Mouse (Mus musculus) hindbrain, embryonic 14.5 days (tissue): ENCODE measurements around the gene Gxylt2. TPM values are rescaled to one million over a fixed set of nuclear protein-coding genes. Genes with fewer than 3 reads are reported as not detected.

Experiments used
- ATAC-seq: fragments of 200-750 bp; cut with Nextera tagmentation; 2 replicates; pipeline ENCODE4 v1.8.0; 2017; ENCODE audit warnings: moderate number of reproducible peaks, mild to moderate bottlenecking, moderate TSS enrichment, moderate library complexity; ENCODE audit not compliant: low FRiP score
- DNase-seq: peaks from one replicate; pipeline ENCODE4 v3.0.0-alpha.2; 2015; ENCODE audit warnings: low spot score
- H3K27ac ChIP-seq: fragments of 300-500 bp; sonication (generic); 2 replicates; pipeline ENCODE4 v1.5.1; 2014; ENCODE audit warnings: mild to moderate bottlenecking, moderate library complexity
- H3K27me3 ChIP-seq: fragments of 300-500 bp; sonication (generic); 2 replicates; pipeline ENCODE4 v1.6.1; 2014; ENCODE audit warnings: mild to moderate bottlenecking, low read length, mixed read lengths; ENCODE audit not compliant: control insufficient read depth, insufficient read depth
- H3K36me3 ChIP-seq: fragments of 300-500 bp; sonication (generic); replicated peaks from 2 replicates; pipeline ENCODE4 v1.6.1; 2014; ENCODE audit not compliant: control insufficient read depth, insufficient read depth
- H3K4me1 ChIP-seq: fragments of 300-500 bp; sonication (generic); replicated peaks from 2 replicates; pipeline ENCODE4 v1.6.1; 2014; ENCODE audit warnings: antibody characterized with exemption, low read length, mixed read lengths; ENCODE audit not compliant: control insufficient read depth, insufficient read depth
- H3K4me2 ChIP-seq: fragments of 300-500 bp; sonication (generic); replicated peaks from 2 replicates; pipeline ENCODE4 v1.6.1; 2014; ENCODE audit warnings: mild to moderate bottlenecking, moderate library complexity
- H3K4me3 ChIP-seq: fragments of 300-500 bp; sonication (generic); replicated peaks from 2 replicates; pipeline ENCODE4 v1.5.1; 2014; ENCODE audit warnings: mild to moderate bottlenecking, low read length
- H3K9ac ChIP-seq: fragments of 300-500 bp; sonication (generic); 2 replicates; pipeline ENCODE4 v1.6.1; 2014
- H3K9me3 ChIP-seq: fragments of 300-500 bp; sonication (generic); 2 replicates; pipeline ENCODE4 v1.6.1; 2016; ENCODE audit warnings: low read length; ENCODE audit not compliant: control insufficient read depth
- WGBS: fragments of 180-500 bp; shearing (Covaris S2); extraction: QIAGEN DNeasy Blood & Tissue Kit; methylation state at CpG from one replicate; pipeline ENCODE4 v1.1.7; 2014; 5-methylcytosine and 5-hydroxymethylcytosine counted together
- polyA plus RNA-seq: library from polyadenylated mRNA; unstranded; fragments of >200 nt; fragmentation: Nextera tagmentation; extraction: Ambion mirVana; gene quantifications from 2 replicates; pipeline ENCODE4 v1.2.1, GENCODE M21; 2014

Gene Gxylt2
- polyA plus RNA-seq, 1 experiment from 2014 or later, result 2.3 TPM

DNA sequence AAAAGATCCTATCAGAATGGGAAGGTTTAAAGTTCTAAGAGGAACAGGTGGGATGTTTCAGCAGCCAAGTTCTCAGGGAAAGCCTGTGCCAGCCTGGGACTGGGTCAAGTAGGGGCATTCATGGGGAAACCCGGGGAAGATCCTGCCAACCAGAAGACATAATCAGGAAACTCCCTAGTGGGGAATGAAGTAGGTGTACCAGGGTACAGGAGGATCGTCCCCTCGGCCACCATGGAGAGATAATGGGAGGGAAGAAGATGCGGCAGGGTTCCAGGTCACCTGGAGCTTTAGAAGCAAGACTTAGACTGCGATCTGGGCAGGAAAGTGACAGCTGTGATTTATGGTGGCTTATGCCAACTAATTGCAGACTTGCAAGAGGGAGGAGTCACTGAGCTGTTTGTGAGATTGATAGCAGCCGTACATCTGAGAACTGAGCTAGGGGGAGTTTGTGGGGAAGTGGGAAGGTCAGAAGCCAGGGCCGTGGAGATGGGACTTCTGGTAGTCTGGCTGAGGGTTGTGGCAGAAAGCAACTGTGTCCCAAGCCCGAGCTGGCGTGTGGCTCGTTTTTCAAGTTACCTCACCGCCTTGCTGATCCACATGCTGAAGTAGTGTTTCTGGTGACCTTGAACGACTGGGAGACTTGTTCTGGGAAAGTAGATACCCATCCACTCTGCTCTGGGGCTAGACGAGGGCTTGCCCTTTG is 98.0 kb downstream of the Gxylt2 start:
- Histone ChIP-seq H3K27me3 (no peaks in the 10 kb centered on the region), H3K4me2 (no peak overlapping the region), H3K9me3 (no peaks in the 10 kb centered on the region), H3K36me3 (no peaks in the 10 kb centered on the region), H3K4me1 (no peaks in the 10 kb centered on the region), H3K27ac (no peak overlapping the region), H3K4me3 (no peak overlapping the region), H3K9ac (no peak overlapping the region)
- no peak for ATAC-seq
- DNase-seq, result no peak
- WGBS, result 75% methylated on average over 13 of the region's 13 CpGs

- Histone ChIP-seq H3K27ac (no peak overlapping the region), H3K36me3 (no peaks in the 10 kb centered on the region), H3K27me3 (no peaks in the 10 kb centered on the region), H3K4me2 (no peak overlapping the region), H3K9me3 (no peaks in the 10 kb centered on the region), H3K9ac (no peak overlapping the region), H3K4me3 (no peak overlapping the region), H3K4me1 (no peaks in the 10 kb centered on the region)
- no peak for ATAC-seq
- DNase-seq, result no peak
- WGBS, result 89% methylated on average over 3 of the region's 3 CpGs
Measured at GRCm38 (mm10) chr6:100803250-100803649, 98.7 kb downstream of the Gxylt2 start.

DNA sequence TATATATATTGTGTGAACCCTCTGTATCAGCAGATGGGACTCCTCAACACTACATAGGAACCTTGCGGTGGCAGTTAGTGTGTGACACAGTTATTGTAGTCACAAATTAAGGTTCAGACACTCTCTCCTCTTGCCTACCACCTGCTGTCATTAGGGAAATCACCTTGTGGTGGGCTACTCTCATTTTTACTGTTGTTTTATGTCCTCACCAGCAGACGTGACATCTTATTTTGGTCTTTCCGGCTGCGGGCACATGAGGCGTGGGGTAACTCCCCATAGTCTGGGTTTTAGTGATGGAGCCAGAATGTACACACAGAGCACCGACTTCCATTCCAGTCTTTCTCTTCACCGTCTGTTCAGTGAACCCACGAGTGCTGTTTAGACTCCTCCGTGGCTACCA is 102.7 kb downstream of the Gxylt2 start:
- Histone ChIP-seq H3K4me1 (no peaks in the 10 kb centered on the region), H3K9me3 (no peaks in the 10 kb centered on the region), H3K4me3 (no peak overlapping the region), H3K9ac (no peak overlapping the region), H3K27me3 (no peaks in the 10 kb centered on the region), H3K27ac (no peak overlapping the region), H3K36me3 (no peaks in the 10 kb centered on the region), H3K4me2 (no peak overlapping the region)
- ATAC-seq (no peak), DNase-seq (no peak)
- WGBS, result 93% methylated on average over 9 of the region's 9 CpGs

- WGBS, result 64% methylated on average over 1 of the region's 1 CpGs
- H3K27ac ChIP-seq, result no peak overlapping the region
- H3K4me2 ChIP-seq, result no peak overlapping the region
- ATAC-seq (no peak), DNase-seq (no peak)
- no peak overlapping the region for H3K4me3 ChIP-seq
- H3K4me1 ChIP-seq, result no peaks in the 10 kb centered on the region
- no peak overlapping the region for H3K9ac ChIP-seq
- no peaks in the 10 kb centered on the region for H3K27me3 ChIP-seq
- no peaks in the 10 kb centered on the region for H3K36me3 ChIP-seq
- H3K9me3 ChIP-seq, result no peaks in the 10 kb centered on the region
Measured at GRCm38 (mm10) chr6:100807746-100808145, 103.2 kb downstream of the Gxylt2 start.

DNA sequence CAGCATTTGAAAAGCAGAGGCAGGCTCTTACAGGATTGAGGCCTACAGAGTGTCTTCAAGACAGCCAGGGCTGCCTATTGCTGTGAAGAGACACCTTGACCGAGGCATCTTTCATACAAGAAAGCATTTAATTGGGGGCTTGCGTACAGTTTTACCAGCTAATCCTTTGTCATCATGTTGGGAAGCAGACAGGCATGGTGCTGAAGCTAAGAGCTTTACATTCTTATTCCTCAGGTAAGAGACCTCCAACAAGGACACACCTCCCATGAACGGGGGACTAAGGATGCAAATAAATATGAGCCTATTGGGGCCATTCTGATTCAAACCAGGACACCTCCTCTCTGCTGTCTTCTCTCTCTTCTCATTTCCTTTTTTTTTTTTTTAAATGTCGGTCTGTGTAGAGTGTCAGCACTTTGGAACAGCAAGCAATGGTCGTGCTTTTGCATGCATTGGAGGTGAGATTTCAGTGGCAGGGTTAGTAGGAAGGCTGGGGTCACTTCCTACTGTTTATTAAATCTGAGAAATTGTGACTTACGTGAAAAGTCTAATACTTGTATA is 103.8 kb downstream of the Gxylt2 start:
- DNase-seq (no peak), ATAC-seq (no peak)
- Histone ChIP-seq H3K9ac (no peak overlapping the region), H3K36me3 (no peaks in the 10 kb centered on the region), H3K27ac (no peak overlapping the region), H3K4me1 (no peaks in the 10 kb centered on the region), H3K9me3 (no peaks in the 10 kb centered on the region), H3K4me3 (no peak overlapping the region), H3K4me2 (no peak overlapping the region), H3K27me3 (no peaks in the 10 kb centered on the region)
- 92% methylated on average over 6 of the region's 6 CpGs for WGBS

DNA sequence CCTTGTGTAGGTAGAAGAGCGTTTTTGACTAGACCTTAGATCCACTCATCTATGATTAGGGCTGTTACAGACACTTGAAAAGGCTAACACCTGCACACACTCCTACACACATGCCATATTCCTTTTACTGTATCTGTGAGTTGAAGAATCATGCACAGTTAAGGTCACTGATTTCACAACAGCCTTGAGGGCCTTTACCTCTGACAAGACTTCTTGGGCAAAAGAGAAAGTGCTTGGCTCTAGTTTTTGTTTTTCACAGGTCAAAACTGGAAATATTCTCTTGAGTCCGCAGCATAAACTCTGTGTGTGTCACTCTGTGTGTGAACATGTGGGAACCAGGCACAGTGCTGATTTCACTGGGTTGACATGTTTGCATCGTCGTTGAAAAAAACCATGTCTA is 105.6 kb downstream of the Gxylt2 start:
- DNase-seq (no peak), ATAC-seq (no peak)
- no peak overlapping the region for H3K27ac ChIP-seq
- H3K4me3 ChIP-seq, result no peak overlapping the region
- H3K9me3 ChIP-seq, result no peaks in the 10 kb centered on the region
- H3K36me3 ChIP-seq, result no peaks in the 10 kb centered on the region
- no peak overlapping the region for H3K4me2 ChIP-seq
- H3K27me3 ChIP-seq, result no peaks in the 10 kb centered on the region
- 93% methylated on average over 4 of the region's 4 CpGs for WGBS
- H3K9ac ChIP-seq, result no peak overlapping the region
- no peaks in the 10 kb centered on the region for H3K4me1 ChIP-seq

GRCm38 (mm10) chr6:100811731-100812130 is 107.2 kb downstream of the Gxylt2 start:
- no peaks in the 10 kb centered on the region for H3K36me3 ChIP-seq
- no peak overlapping the region for H3K27ac ChIP-seq
- ATAC-seq (no peak), DNase-seq (no peak)
- H3K9me3 ChIP-seq, result no peaks in the 10 kb centered on the region
- H3K27me3 ChIP-seq, result no peaks in the 10 kb centered on the region
- no peak overlapping the region for H3K9ac ChIP-seq
- no peak overlapping the region for H3K4me3 ChIP-seq
- WGBS, result 90% methylated on average over 3 of the region's 3 CpGs
- no peak overlapping the region for H3K4me2 ChIP-seq
- H3K4me1 ChIP-seq, result no peaks in the 10 kb centered on the region

GRCm38 (mm10) chr6:100821367-100821766 is 116.8 kb downstream of the Gxylt2 start:
- H3K4me1 ChIP-seq, result no peaks in the 10 kb centered on the region
- no peaks in the 10 kb centered on the region for H3K27me3 ChIP-seq
- H3K4me3 ChIP-seq, result no peak overlapping the region
- H3K27ac ChIP-seq, result no peak overlapping the region
- H3K36me3 ChIP-seq, result no peaks in the 10 kb centered on the region
- H3K9me3 ChIP-seq, result no peaks in the 10 kb centered on the region
- no peak overlapping the region for H3K4me2 ChIP-seq
- no peak overlapping the region for H3K9ac ChIP-seq
- DNase-seq (no peak), ATAC-seq (no peak)
- WGBS, result 85% methylated on average over 2 of the region's 2 CpGs

DNA sequence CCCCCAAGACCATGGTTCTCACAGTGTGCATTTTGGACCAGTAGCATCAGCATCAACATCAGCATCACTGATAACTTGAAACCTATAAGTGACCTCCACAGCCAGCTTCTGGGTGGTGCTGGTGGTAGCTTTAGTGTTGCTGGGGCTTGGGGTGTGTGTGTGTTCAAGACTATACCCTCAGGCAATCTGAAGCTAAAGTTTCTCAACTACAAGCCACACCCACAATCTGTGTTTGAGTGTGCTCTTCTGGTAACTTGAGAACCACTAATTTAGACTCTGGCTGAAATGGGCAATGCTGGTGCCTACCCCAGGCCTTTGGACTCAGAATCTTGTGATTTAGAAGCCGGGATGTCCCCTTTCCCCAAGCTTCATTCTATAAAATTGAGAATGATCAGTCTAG is 118.8 kb downstream of the Gxylt2 start:
- 84% methylated on average over 1 of the region's 1 CpGs for WGBS
- Histone ChIP-seq H3K27ac (no peak overlapping the region), H3K36me3 (no peaks in the 10 kb centered on the region), H3K4me3 (no peak overlapping the region), H3K9ac (no peak overlapping the region), H3K9me3 (no peaks in the 10 kb centered on the region), H3K4me2 (no peak overlapping the region), H3K27me3 (no peaks in the 10 kb centered on the region), H3K4me1 (no peaks in the 10 kb centered on the region)
- DNase-seq (no peak), ATAC-seq (no peak)
